Mouse (Mus musculus): ENCODE data around the gene Gfod2.

Gfod2 gene

GRCm38 (mm10) chr8:105758277-105759108 is at the start of gene Gfod2:
Gene Gfod2 (minus strand): TSS chr8:105758664.
- in situ Hi-C loops (cut with MboI; ENCODE audit: low sequenced_read_pairs): no loop called here

GRCm38 (mm10) chr8:105807766-105808165 is 49.3 kb upstream of the Gfod2 start:
- in situ Hi-C loops (cut with MboI; ENCODE audit: low sequenced_read_pairs): no loop called here

DNA sequence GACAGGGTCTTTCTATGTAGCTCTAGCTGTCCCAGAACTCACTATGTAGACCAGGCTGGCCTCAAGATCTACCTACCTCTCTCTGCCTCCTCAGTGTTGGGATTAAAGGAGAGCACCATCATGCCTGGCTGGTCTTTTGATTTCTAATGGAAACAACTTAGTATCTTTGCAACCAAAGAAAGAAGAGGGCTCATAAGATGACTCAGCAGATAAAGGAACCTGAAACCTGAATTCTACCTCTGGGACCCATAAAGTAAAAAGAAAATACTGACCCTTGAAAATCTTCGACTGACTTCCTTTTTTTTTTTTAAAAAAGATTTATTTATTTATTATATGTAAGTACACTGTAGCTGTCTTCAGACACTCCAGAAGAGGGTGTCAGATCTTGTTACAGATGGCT is 47.5 kb upstream of the Gfod2 start:
- in situ Hi-C loops (cut with MboI; ENCODE audit: low sequenced_read_pairs): no loop called here

DNA sequence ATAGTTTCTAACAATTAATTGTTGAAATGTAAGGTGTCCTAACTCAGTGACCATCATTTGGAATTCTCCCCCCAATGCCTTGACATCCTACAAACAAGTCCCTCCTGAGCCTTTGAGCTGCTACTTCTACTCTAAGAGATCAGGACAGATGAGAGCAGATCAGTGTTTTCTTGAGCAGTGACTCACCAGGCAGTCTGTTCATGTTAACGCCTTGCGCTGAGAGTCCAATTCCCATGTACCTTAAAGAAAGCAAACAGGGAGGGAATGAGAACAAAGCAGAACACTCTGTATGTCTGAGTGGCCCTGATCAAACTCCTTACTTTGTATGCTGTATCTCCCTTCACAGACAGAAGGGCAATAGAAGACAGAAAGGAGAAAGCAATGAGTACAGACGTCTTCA is 46.9 kb upstream of the Gfod2 start:
- in situ Hi-C loops (cut with MboI; ENCODE audit: low sequenced_read_pairs): no loop called here

GRCm38 (mm10) chr8:105804797-105805196 is 46.3 kb upstream of the Gfod2 start:
- in situ Hi-C loops (cut with MboI; ENCODE audit: low sequenced_read_pairs): no loop called here

DNA sequence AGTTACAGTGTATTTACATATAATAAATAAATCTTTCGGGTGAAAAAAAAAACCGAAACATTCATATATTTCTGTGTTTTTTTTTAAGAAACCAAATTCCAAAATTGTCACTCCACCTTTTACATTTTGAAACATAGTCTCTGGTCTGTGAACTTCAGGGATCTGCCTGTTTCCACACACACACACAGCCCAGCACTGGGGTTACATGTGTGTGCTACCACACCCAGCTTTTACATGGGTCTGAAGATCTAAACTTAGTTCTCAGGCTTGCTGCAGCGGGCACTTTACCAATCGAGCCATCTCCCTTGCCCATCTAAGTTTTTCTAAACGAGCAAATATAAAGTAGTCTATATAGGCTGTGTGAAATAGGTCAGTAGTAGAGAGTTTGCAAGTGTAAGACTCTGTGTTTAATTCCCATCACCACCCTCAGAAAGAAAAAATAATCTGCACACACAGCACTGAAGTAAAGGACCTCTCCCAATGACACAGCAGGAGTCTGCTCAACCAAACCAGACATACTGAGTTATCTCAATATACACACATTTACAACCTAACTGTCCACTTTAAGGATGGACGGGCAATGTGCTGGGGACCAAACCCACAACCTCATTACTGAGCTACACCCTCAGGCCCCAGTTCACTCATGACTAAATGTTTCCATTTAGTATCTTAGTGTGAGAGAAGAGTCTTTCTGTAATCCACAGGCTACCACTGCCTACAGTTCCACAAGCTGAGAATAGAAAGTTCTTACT is 42.9 kb upstream of the Gfod2 start:
- in situ Hi-C loops (cut with MboI; ENCODE audit: low sequenced_read_pairs): no loop called here

DNA sequence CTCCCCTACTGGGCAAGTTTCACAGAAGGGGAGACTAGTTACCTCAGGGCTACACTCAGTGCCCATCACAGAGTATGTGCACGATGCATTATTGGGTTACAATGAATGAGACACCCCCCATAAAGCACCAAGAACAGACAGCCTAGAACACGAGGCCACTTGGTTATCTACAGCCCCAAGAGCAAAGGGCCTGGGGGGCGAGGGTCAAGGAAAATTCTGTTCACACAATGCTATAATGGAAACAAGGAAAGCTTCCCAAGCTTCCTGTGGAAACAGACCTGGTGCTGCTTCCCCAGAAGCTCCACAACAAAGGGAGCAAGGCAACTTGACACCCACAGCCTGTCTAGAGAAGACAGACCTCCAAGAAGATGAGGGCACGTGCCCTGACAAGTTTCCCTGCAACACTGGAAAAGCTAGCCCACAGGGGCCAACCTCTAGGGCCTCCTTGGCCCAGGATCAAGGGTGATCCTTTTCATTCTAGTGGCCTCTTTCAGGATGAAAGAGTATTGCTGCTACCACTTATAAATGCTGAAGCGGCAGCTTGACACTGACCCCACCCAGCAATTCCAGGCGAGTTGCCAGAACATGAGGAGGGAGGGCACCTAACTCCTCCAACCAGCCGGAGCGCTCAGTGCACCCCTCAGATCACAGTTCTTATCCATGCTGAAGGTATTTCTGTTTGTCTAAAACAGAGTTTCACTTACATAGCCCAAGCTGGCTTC is 40.8 kb upstream of the Gfod2 start:
- in situ Hi-C loops (cut with MboI; ENCODE audit: low sequenced_read_pairs): loop anchor here (10.0 kb wide), 1 partner anchor 84 kb away; no protein-coding TSS in a partner anchor

GRCm38 (mm10) chr8:105798408-105798807 is 39.9 kb upstream of the Gfod2 start:
- in situ Hi-C loops (cut with MboI; ENCODE audit: low sequenced_read_pairs): loop anchor here (10.0 kb wide), 1 partner anchor 84 kb away; no protein-coding TSS in a partner anchor

DNA sequence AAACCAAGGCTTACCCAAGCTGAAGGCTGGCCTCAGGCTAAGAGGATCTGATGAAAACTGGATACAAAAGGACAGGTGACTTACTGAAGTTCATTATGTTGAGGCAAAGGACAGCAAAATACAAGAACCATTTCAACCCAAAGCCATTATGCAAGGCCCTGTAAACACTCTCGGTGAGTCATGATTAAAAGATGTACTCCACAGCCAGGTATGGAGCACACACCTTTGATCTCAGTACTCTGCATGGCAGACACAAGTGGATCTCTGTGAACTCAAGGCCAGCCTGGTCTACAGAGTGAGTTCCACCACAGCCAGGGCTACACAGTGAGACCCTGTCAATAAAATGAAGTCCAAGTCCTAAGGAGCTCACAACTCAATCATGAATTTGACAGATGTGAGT is 37.3 kb upstream of the Gfod2 start:
- in situ Hi-C loops (cut with MboI; ENCODE audit: low sequenced_read_pairs): loop anchor here (10.0 kb wide), 1 partner anchor 81 kb away; no protein-coding TSS in a partner anchor

DNA sequence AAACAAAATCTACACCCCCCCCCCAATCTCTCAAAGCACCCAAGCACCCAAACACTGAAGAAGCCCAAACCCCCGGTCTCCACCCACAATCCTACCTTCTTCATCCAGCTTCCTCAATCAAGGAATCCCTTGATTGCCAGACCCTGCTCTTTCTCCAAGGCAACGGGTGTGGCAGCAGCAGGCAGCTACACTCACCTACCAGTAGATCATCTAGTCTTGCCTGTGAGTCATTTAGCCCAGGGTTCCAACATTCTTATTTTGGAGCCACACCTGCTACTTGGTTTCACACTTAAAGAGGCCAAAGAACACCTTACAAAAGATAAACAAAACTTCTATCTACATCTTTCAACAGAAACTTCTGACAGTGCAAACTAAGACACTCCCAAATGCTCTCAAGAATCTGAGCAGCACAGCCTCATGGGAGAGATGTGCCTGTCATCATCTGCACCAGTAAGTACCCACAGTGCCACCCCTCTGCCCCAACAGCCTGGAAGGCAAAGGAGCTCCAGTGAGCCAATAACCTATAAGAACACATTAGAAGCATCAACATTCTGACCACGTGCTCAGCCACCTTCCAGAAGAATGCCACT is 35.6 kb upstream of the Gfod2 start:
- in situ Hi-C loops (cut with MboI; ENCODE audit: low sequenced_read_pairs): loop anchor here (10.0 kb wide), 1 partner anchor 79 kb away; no protein-coding TSS in a partner anchor

GRCm38 (mm10) chr8:105793331-105793730 is 34.9 kb upstream of the Gfod2 start:
- in situ Hi-C loops (cut with MboI; ENCODE audit: low sequenced_read_pairs): loop anchor here (10.0 kb wide), 1 partner anchor 79 kb away; no protein-coding TSS in a partner anchor

DNA sequence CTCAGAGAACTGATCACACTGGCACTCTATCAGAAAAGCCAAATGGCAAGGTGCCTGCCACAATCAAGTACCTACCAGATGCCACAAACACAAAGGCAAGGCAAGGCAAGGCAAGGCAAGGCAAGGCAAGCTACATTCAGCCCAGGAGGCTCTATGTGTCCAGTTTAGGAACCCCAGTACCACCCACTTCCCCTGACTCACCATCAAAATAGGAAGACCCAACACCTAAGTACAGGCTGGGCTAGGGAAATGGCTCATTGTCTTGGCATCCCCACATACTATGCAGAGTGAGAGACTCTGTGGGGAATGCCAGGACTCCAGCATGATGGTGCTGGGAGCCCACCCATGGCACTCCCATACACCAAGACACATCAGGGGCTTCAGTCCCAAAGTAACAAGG is 31.2 kb upstream of the Gfod2 start:
- in situ Hi-C loops (cut with MboI; ENCODE audit: low sequenced_read_pairs): loop anchor here (10.0 kb wide), 1 partner anchor 75 kb away; no protein-coding TSS in a partner anchor

DNA sequence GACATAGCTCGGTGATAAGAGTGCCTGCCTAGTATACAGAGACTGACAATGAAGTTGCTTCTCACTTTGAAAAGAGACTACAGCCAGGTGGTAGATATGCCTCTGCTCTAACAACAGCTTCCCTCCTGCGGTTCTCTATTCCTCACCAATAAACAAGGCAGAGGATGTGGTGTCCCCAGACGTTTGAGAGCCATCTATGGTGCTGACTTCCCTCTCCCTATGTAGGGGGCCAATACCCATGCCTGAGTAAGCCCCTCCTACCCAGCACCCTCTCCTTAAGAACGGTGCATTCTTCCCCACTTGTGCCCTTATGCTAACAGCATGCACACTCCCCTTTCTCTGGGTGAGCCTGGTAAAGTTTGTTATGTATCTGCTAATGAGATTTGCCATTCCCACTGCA is 30.5 kb upstream of the Gfod2 start:
- in situ Hi-C loops (cut with MboI; ENCODE audit: low sequenced_read_pairs): no loop called here

DNA sequence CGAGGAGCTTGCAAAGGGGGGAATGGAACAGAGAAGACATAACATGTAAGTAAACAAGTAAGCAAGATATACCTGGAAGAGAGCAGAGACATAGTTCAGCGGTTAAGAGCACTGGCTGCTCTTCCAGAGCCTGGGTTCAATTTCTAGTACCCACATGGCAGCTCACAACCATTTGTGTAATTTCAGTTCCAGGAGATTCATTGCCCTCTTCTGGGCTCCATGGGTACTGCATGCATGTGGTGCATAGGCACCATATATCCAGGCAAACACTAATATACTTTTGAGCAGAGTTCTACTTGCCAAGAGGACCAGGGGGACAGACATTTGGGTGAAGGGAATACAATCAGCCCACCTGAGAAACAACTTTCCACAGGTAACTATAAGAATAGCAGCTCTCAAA is 29.8 kb upstream of the Gfod2 start:
- in situ Hi-C loops (cut with MboI; ENCODE audit: low sequenced_read_pairs): no loop called here

DNA sequence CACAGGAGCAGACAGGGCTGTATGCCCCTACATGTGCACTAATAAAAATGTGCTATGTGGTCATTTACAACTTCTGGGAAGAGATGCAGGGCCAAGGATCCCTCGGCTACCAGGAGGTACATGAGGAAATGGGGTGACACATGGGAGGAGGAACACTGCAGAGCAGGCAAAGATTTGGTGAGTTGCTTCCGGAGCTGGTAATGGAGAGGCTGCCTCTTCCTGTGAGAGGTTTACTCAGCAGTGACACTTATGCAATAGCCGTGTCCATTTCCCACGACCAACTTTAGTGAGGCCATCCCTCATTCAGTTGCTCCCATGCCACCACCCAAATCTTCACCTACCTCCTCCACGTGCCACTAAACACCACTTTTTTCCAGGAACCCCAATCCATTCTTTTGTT is 21.8 kb upstream of the Gfod2 start:
- in situ Hi-C loops (cut with MboI; ENCODE audit: low sequenced_read_pairs): no loop called here

DNA sequence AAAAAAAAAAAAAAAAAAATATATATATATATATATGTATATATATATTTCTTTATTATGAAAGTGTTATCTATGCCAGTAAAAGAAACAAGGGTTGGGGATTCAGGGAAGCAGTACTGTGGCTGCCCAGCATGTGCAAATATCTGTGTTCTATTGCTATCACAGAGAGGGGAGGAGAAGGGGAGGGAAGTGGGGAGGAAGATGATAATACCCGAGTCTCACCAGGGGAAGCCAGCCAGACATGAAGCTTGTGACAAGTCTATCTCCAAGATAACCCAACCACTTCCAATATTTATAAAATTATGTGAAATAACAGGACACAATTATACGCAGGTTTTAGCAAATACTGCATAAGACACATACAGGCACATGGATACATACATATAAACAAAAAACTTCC is 19.4 kb upstream of the Gfod2 start:
- in situ Hi-C loops (cut with MboI; ENCODE audit: low sequenced_read_pairs): no loop called here

GRCm38 (mm10) chr8:105774498-105774897 is 16.0 kb upstream of the Gfod2 start:
- in situ Hi-C loops (cut with MboI; ENCODE audit: low sequenced_read_pairs): no loop called here

DNA sequence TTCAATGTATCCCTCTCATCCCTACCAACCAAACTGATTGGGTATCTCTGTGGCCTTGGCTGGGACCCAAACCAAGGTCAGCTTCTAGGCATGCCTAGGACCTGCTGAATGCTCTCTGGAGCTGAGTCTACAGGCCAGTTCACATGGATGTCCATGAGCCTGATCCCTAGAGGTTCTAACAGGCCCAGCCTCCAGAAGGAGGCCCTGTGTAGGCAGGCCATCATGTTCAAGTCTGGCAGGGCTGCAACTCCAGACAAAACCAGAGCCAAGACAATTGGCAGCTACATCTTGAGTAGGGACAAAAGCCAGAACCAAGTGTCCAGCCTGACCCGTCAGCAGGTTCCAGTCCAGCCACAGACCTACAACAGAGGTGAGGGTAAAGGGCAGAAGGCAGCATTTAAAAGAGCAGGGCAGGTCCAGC is 15.0 kb upstream of the Gfod2 start:
- in situ Hi-C loops (cut with MboI; ENCODE audit: low sequenced_read_pairs): no loop called here

DNA sequence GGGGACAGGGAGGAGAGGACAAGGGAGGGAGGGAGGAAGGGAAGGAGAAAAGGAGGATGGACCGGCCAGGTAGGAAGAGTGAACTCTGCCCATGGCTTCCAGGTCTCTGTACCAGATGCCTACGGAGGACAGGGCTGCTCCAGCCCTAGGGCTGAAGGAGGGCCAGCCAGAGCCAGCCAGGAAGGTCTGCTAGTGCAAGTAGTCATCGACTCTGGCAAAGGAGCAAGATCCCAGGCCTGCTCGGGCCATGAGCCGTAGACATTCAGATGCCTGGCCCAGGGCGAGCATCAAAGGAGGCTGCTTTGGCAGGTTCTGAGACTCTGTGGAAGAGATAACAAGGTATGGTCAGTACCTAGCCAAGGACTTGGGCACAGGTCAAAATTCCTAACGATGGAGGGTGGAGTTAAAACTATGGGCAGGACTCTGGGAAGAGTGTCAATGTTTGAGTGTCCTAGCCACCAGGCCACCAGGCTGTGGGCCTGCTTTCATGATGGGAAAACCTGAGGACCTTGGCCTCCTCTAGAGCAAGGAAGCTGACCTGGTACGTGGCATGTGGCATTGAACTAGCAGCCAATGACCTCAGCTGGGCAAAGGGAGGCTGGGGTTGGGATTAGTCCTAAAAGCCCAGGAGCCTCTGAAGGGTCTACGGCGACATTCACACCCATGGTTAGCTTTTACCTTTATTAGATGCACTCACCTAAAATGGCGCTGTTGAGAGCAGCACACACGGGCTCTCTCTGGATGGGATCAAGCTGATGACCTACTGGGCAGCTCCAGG is 13.1 kb upstream of the Gfod2 start:
- in situ Hi-C loops (cut with MboI; ENCODE audit: low sequenced_read_pairs): no loop called here

DNA sequence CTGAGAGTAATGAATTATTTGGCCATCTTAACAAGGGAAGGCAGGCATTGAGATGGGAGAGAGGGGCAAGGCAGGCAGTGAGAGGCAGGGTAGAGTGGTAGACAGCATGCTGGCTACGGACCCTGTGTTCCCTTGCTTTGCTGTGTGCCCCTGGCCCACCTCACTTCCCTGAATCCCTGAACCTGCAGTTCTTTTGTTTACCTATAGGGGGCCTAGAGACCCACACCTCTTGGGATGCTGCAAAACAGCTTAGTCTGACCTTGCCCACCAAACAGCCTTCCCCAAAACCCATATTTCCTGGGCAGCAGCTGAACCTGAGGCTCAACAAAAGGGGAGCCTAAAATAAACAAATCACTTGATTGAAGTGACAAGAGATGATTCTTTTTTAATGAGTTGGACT is 12.1 kb upstream of the Gfod2 start:
- in situ Hi-C loops (cut with MboI; ENCODE audit: low sequenced_read_pairs): no loop called here
